Mouse (Mus musculus) gastrocnemius, postnatal 14 days (tissue): ENCODE measurements around the gene Exd1. TPM values are rescaled to one million over a fixed set of nuclear protein-coding genes. Genes with fewer than 3 reads are reported as not detected.
A peak's percentile ranks its signal among the peaks of the same experiment; 100 is the strongest.

Experiments used
- DNase-seq: peaks from one replicate; pipeline ENCODE4 v3.0.0; 2021; ENCODE audit warnings: mixed read lengths
- intact Hi-C: fragments of 180-260 bp; cut with DNase I; formaldehyde crosslinking; loops from one replicate; pipeline ENCODE4 v1.15.1; 2025; ENCODE audit warnings: low total_unique reads
- long read RNA-seq, 2 experiments: library from polyadenylated mRNA; stranded (forward); transcript quantifications; one replicate each; pipeline ENCODE4 v2.0.0; 2021
- total RNA-seq, 2 experiments: library from RNA; stranded (reverse); gene quantifications; 2 replicates each; pipeline ENCODE4 v1.2.3; 2021

Exd1 gene
- under 1 TPM; 0.13 to 0.35 TPM for total RNA-seq
- long read RNA-seq, experiment 1 = 0 reads
- long read RNA-seq, experiment 2 = 0 reads

GRCm38 (mm10) chr2:119547522-119548370 is at the start of gene Exd1, which contains the start of gene Chp1:
Exd1 (minus strand) TSS chr2:119547627.
Chp1 (plus strand) TSS chr2:119547697.
- intact Hi-C loops = loop anchor here (5.0 kb wide), 1 partner anchor 45 kb away; no protein-coding TSS in a partner anchor

GRCm38 (mm10) chr2:119596781-119597330 is 49.4 kb upstream of the Exd1 start:
- no peak for DNase-seq
- intact Hi-C loops = no loop called here

More at GRCm38 (mm10) chr2:119547522-119548370, at the start of gene Exd1, which contains the start of gene Chp1:
- peak; percentile 100 for DNase-seq

GRCm38 (mm10) chr2:119595308-119595707 is 47.9 kb upstream of the Exd1 start:
- no peak for DNase-seq
- intact Hi-C loops = no loop called here

- peak; percentile 96 for DNase-seq
- intact Hi-C loops = loop anchor here (5.0 kb wide), 1 partner anchor 47 kb away; the partner anchor contains the start of genes Chp1 and Exd1
Measured at GRCm38 (mm10) chr2:119594113-119594981, 46.9 kb upstream of the Exd1 start.

GRCm38 (mm10) chr2:119593765-119594112 is 46.3 kb upstream of the Exd1 start:
- intact Hi-C loops = loop anchor here (5.0 kb wide), 1 partner anchor 46 kb away; the partner anchor contains the start of genes Chp1 and Exd1
- no peak for DNase-seq

GRCm38 (mm10) chr2:119591247-119591646 is 43.8 kb upstream of the Exd1 start:
- no peak for DNase-seq
- intact Hi-C loops = loop anchor here (5.0 kb wide), 1 partner anchor 44 kb away; the partner anchor contains the start of genes Chp1 and Exd1

- peak; percentile 62 for DNase-seq
- intact Hi-C loops = no loop called here
Measured at GRCm38 (mm10) chr2:119587383-119587782, 40.0 kb upstream of the Exd1 start.

GRCm38 (mm10) chr2:119584282-119584681 is 36.9 kb upstream of the Exd1 start:
- DNase-seq = no peak
- intact Hi-C loops = no loop called here

GRCm38 (mm10) chr2:119583439-119583838 is 36.0 kb upstream of the Exd1 start:
- intact Hi-C loops = no loop called here
- DNase-seq = no peak

- intact Hi-C loops = no loop called here
- no peak for DNase-seq
Measured at GRCm38 (mm10) chr2:119581571-119581970, 34.1 kb upstream of the Exd1 start.

- intact Hi-C loops = no loop called here
- DNase-seq = no peak
Measured at GRCm38 (mm10) chr2:119572471-119572870, 25.0 kb upstream of the Exd1 start.

- intact Hi-C loops = no loop called here
- no peak for DNase-seq
Measured at GRCm38 (mm10) chr2:119566182-119566855, 18.9 kb upstream of the Exd1 start.

- intact Hi-C loops = no loop called here
- DNase-seq = no peak
Measured at GRCm38 (mm10) chr2:119565284-119565683, 17.9 kb upstream of the Exd1 start.

- DNase-seq = no peak
- intact Hi-C loops = no loop called here
Measured at GRCm38 (mm10) chr2:119561794-119562193, 14.4 kb upstream of the Exd1 start.

GRCm38 (mm10) chr2:119558737-119559340 is 11.4 kb upstream of the Exd1 start:
- intact Hi-C loops = no loop called here
- no peak for DNase-seq

GRCm38 (mm10) chr2:119558039-119558438 is 10.6 kb upstream of the Exd1 start:
- no peak for DNase-seq
- intact Hi-C loops = no loop called here

GRCm38 (mm10) chr2:119549678-119550077 is 2.3 kb upstream of the Exd1 start:
- intact Hi-C loops = loop anchor here (5.0 kb wide), 1 partner anchor 43 kb away; no protein-coding TSS in a partner anchor
- no peak for DNase-seq

GRCm38 (mm10) chr2:119548691-119549090 is 1.3 kb upstream of the Exd1 start:
- intact Hi-C loops = loop anchor here (5.0 kb wide), 1 partner anchor 44 kb away; no protein-coding TSS in a partner anchor
- no peak for DNase-seq

GRCm38 (mm10) chr2:119548371-119548660 is 889 bp upstream of the Exd1 start:
- no peak for DNase-seq
- intact Hi-C loops = loop anchor here (5.0 kb wide), 1 partner anchor 44 kb away; no protein-coding TSS in a partner anchor
